Mouse (Mus musculus): ENCODE measurements around the gene E130308A19Rik. TPM values are rescaled to one million over a fixed set of nuclear protein-coding genes. Genes with fewer than 3 reads are reported as not detected.

The E130308A19Rik gene
- polyA plus RNA-seq, 1 experiment from 2014 or later = 2.9 TPM

DNA sequence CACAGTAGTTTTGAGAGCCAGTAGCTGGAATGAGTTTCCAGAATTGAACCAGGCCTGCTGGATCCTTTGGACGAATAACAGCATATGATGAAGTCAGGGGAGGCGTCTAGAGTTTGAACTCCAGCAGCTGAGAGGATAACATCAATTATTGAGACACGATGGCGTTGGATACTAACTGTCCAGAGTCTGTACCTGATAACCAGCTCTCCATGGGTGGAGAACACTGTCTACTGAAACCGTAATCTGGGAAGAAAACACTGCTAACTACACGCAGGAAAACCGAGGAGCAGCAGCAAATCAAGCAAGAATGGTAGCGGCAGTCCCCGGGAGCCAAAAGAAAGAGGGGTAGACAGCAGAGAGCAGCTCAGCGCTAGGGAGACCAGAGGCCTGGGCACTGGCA, 56.9 kb downstream of the E130308A19Rik start:
- Histone ChIP-seq H3K79me2 (ENCODE audit: inconsistent target) (no peaks in the 10 kb centered on the region), H3K36me3 (ENCODE audit: inconsistent target) (no peaks in the 10 kb centered on the region), H3K27ac (no peak overlapping the region), H3K4me3 (ENCODE audit: inconsistent target) (no peak overlapping the region)
- 92% methylated on average over 10 of the region's 10 CpGs for WGBS (ENCODE audit: missing documents)

DNA sequence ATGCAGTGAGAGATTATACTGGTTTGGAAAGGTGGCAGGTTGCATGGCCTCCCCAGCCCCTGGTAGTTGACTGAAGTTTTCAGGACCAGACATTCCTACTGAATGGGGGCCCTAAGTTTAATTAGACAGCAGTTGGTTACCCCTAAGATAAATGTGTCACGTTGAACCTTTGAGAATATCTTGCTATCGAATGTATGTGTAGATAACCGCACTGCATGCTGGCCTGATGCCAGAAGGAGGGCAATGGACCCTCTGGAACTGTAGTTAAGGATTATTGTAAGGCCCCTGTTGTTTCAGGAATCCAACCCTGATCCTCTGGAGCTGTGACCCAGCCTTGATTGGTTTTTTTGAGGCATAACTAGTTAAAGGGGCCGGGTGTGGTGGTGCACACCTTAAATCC, 58.3 kb downstream of the E130308A19Rik start:
- 98% methylated on average over 4 of the region's 4 CpGs for WGBS (ENCODE audit: missing documents)
- Histone ChIP-seq H3K4me3 (ENCODE audit: inconsistent target) (no peak overlapping the region), H3K27ac (no peak overlapping the region), H3K36me3 (ENCODE audit: inconsistent target) (no peaks in the 10 kb centered on the region), H3K79me2 (ENCODE audit: inconsistent target) (no peaks in the 10 kb centered on the region)

DNA sequence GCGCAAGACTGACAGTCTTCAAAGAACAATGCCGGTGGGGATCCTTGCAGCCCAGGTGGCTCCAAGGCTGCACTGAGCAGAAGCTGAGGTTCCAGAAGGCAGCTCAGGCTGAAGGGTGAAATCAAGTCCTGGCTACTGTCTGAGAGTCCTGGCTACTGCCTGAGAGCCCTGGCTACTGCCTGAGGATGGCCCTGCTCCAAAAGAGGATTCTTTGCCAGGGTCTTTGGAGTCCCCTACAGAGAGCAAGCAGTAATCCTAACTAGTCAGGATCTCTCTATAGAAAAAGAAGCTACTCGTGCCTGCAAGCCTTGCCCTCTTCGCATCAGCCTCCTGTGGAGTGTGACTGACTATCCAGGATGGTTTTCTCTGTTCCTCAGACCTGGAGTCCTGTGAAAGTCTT, 60.7 kb downstream of the E130308A19Rik start:
- Histone ChIP-seq H3K36me3 (ENCODE audit: inconsistent target) (no peaks in the 10 kb centered on the region), H3K27ac (no peak overlapping the region), H3K4me3 (ENCODE audit: inconsistent target) (no peak overlapping the region), H3K79me2 (ENCODE audit: inconsistent target) (no peaks in the 10 kb centered on the region)
- 99% methylated on average over 4 of the region's 4 CpGs for WGBS (ENCODE audit: missing documents)

DNA sequence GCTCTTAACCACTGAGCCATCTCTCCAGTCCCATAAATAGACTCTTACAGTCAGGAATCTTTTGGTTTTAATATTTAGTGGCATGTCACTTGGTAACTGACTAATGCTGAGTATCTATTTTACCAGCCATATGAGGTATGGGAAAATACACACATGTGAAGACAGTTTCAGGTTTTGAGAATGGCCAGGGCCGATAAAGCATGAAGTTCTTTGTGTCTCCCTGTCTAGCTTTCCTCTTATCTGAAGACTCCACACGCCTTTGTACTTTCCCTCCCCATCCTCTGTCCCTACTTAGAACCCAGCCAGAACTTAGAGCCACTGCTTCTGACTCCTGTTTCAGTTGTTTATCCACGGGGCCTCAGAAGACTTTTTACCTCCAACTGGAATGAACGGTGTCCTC, 63.0 kb downstream of the E130308A19Rik start:
- Histone ChIP-seq H3K27ac (no peak overlapping the region), H3K79me2 (ENCODE audit: inconsistent target) (no peaks in the 10 kb centered on the region), H3K4me3 (ENCODE audit: inconsistent target) (no peak overlapping the region), H3K36me3 (ENCODE audit: inconsistent target) (no peaks in the 10 kb centered on the region)
- WGBS (ENCODE audit: missing documents) = 91% methylated on average over 4 of the region's 4 CpGs

DNA sequence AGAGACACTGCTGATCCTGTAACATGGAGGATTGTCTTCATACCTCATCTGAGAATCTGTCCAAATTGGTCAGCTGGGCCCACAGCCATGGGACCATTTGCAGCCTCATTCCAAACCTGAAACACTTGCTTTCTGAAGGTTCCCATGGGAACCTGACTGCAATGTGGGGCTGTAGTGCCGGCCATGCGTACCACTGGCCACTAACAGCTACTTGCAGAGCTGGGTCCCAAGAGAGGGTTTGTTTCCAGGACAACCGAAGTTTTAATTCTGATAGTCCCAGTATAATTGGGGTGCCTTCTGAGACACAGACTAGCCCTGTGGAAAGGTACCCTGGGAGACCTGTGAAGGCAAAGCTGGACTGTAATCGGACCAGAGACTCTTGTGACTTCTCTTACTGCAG, 64.1 kb downstream of the E130308A19Rik start:
- WGBS (ENCODE audit: missing documents) = 90% methylated on average over 4 of the region's 4 CpGs
- no peaks in the 10 kb centered on the region for H3K79me2 ChIP-seq (ENCODE audit: inconsistent target)
- no peak overlapping the region for H3K4me3 ChIP-seq (ENCODE audit: inconsistent target)
- H3K36me3 ChIP-seq (ENCODE audit: inconsistent target) = no peaks in the 10 kb centered on the region
- H3K27ac ChIP-seq = no peak overlapping the region

DNA sequence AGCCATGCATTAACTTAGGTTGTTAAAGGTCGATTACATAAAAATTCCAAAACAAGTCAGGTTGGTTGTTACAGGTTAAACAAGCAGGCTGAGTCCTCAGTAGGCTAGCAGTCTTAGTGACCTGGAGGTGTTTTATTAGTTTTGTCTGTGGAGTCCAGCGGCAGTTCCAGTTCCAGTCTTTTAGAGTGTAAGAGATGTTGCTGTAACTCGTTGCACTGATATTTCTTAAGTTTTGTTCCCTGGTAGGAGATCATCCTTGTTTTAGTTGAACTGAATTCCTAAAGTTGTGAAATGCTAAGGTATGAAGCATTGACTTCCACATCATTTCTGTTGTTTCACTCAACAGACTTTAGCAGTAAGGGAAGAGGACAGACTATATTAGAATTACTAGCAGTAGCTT, 70.8 kb downstream of the E130308A19Rik start:
- no peak overlapping the region for H3K4me3 ChIP-seq (ENCODE audit: inconsistent target)
- H3K79me2 ChIP-seq (ENCODE audit: inconsistent target) = no peaks in the 10 kb centered on the region
- no peaks in the 10 kb centered on the region for H3K36me3 ChIP-seq (ENCODE audit: inconsistent target)
- no peak overlapping the region for H3K27ac ChIP-seq
- WGBS (ENCODE audit: missing documents) = 100% methylated on average over 3 of the region's 3 CpGs

DNA sequence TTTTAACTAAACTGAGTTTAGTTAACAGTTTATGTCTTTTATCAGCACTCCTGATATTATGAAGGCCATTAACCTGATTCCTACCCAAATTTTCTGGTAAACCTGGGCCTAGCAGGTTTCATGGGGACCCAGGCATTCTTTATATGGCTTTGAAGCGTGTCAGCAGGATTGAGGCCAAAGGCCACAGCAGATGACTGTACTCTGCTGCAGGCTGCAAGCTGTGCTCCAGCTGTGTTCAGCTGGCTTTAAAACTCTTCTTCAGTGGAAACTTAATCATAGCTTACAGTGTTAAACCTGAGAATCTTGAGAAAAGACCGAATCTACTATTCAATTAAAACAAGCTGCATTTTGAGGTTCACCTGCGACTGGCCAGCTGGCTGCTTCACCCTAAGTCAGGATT, 71.9 kb downstream of the E130308A19Rik start:
- no peak overlapping the region for H3K27ac ChIP-seq
- no peaks in the 10 kb centered on the region for H3K79me2 ChIP-seq (ENCODE audit: inconsistent target)
- no peak overlapping the region for H3K4me3 ChIP-seq (ENCODE audit: inconsistent target)
- WGBS (ENCODE audit: missing documents) = 96% methylated on average over 3 of the region's 3 CpGs
- H3K36me3 ChIP-seq (ENCODE audit: inconsistent target) = no peaks in the 10 kb centered on the region

DNA sequence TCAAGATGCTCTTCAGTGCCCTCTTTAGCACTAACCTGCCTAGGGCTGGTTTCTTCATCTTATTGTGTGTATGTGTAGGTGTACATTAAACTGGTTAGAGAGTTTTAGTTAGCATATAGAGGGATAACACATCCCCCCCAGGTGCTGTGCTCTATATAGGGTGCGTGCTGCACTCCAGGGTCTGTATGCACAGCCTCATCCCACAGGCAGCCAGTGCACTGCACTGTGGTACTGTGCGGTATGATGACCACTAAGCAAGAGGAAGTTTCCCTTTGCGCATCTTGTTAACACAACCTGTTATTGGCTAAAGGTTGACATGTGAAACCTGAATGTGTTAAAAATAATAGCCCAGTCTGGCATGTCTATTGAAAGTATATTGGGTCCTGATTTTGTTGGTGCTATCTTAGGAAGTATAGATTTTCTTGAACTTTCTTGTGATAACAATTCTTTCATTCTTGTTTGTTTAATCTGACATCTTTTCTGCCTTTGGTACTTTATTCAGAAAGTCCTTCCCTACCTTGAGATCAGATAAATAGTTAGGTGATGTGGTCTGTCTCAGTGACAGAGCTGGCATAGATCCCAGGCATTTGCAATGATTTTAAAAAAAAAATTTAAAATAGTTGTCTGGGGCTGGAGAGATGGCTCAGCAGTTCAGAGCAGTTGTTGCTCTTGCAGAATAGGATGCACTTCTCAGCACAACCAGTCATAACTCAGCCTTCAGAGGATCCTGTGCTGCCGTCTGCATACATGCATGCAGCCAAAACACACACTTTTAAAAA, 73.2 kb downstream of the E130308A19Rik start:
- 94% methylated on average over 4 of the region's 4 CpGs for WGBS (ENCODE audit: missing documents)
- Histone ChIP-seq H3K79me2 (ENCODE audit: inconsistent target) (no peaks in the 10 kb centered on the region), H3K4me3 (ENCODE audit: inconsistent target) (no peak overlapping the region), H3K36me3 (ENCODE audit: inconsistent target) (no peaks in the 10 kb centered on the region), H3K27ac (no peak overlapping the region)

DNA sequence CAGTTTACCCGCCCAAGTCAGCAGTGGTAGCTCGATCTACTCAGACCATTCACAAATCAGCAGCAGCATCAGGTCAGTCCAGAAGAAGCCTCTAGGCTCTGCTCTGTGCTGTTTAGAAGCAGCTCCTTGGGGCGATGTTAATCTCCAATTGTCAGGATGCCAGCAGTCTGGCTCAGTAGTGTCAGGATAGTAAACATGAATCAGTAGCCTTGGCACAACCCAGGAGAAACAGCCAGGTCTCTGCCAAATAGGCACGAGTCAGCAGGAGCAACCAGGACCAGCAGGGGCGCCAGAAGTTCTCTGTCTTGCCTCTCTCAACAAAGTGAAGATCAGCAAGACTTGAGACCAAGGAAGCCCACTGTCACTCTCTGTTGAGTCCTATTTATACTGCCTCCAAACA, 83.3 kb downstream of the E130308A19Rik start:
- Histone ChIP-seq H3K36me3 (ENCODE audit: inconsistent target) (no peaks in the 10 kb centered on the region), H3K4me3 (ENCODE audit: inconsistent target) (no peak overlapping the region), H3K79me2 (ENCODE audit: inconsistent target) (no peaks in the 10 kb centered on the region), H3K27ac (no peak overlapping the region)
- 100% methylated on average over 4 of the region's 5 CpGs for WGBS (ENCODE audit: missing documents)

DNA sequence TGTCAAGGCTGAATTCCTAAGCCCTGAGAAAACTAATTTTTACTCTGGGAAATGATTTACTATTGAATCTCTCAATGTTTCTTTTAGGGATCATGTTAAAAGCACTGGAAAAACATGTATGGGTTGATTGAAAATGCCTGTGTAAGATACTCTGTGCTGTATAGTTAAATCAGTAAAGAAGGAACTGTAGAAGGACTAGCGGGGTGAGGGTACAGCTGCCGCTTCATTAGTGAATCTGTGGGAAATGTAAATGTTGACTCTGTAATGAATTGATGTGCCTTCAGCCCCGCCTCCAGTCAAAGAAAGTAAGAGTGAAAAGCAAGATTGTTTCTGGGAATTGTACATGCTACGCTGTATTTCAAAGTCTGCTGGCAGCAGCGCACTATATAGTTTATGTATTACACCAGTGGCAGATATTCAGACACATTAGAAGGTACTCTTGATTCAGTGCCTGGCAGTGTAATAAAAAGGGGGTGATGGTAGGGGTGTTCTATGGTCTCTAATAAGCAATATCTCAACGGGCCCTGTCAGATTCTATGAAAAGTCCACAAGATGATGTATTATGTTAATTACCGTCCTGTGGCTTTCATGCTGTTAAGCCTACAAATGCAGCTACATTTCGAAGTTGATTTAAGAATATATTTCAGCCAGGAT, 84.9 kb downstream of the E130308A19Rik start:
- Histone ChIP-seq H3K27ac (no peak overlapping the region), H3K4me3 (ENCODE audit: inconsistent target) (no peak overlapping the region)
- WGBS (ENCODE audit: missing documents) = 81% methylated on average over 8 of the region's 8 CpGs

DNA sequence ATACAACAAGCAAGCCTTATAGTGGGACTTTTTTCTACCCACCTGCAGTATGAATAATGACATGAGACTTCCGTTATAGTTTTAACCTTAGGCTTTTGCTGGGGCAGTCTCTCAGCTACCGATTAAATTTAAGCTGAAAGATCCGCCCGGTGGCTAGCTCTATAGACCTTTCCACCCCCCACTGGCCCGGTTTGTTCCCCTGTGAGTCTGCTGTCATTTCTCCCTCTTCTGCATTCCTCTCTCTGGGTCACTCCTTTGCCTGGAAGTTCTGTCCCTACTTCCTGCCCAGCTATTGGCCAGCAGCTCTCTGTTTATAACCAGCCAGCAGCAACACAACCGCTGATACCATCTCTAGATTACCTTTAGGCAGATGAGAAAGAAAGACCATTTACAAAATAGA, 86.4 kb downstream of the E130308A19Rik start:
- Histone ChIP-seq H3K27ac (no peak overlapping the region), H3K79me2 (ENCODE audit: inconsistent target) (no peaks in the 10 kb centered on the region), H3K4me3 (ENCODE audit: inconsistent target) (no peak overlapping the region), H3K36me3 (ENCODE audit: inconsistent target) (no peaks in the 10 kb centered on the region)
- 88% methylated on average over 6 of the region's 6 CpGs for WGBS (ENCODE audit: missing documents)

More for the DNA sequence above, 84.9 kb downstream of the E130308A19Rik start:
- Histone ChIP-seq H3K79me2 (ENCODE audit: inconsistent target) (no peaks in the 10 kb centered on the region), H3K36me3 (ENCODE audit: inconsistent target) (no peaks in the 10 kb centered on the region)

DNA sequence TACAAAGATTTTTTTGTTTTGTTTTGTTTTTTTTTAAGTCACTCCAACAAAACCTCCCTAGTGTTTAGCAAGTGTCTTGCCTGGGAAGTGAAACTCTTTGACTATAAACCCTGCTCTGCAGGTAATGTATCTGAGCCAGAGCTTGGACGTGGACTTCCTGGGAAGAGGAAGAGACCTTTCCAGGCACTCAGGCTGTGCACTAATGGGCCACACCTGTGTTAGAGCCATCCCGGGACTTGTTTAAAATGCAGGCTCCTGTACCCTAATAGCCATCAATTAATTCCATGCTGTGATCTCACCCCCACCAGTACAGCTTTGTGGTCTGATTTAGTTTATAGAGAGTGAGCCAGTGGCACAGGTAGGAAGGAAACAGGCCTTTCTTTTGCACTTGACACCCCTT, 86.9 kb downstream of the E130308A19Rik start:
- Histone ChIP-seq H3K79me2 (ENCODE audit: inconsistent target) (no peaks in the 10 kb centered on the region), H3K4me3 (ENCODE audit: inconsistent target) (no peak overlapping the region), H3K27ac (no peak overlapping the region), H3K36me3 (ENCODE audit: inconsistent target) (no peaks in the 10 kb centered on the region)
- 75% methylated on average over 2 of the region's 2 CpGs for WGBS (ENCODE audit: missing documents)

DNA sequence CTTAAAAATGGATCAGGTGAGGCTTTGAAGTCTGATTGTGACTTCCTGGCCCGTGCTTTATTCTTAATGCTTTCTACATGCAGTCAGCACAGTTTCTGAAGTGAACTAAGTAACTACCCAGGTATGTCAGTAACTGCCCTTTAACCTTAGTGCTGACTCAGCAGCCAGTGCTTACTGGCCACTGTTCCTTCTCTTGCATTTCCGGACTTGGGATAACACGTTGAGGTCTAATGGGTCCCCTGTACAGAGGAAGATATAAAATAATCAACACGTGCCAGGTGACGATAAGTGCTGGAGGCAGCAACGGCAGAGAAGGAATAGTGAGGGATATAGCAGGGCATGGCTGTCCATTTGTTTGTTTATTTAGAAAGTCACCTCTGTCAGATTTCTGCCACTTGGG, 88.5 kb downstream of the E130308A19Rik start:
- Histone ChIP-seq H3K4me3 (ENCODE audit: inconsistent target) (no peak overlapping the region), H3K36me3 (ENCODE audit: inconsistent target) (no peaks in the 10 kb centered on the region), H3K79me2 (ENCODE audit: inconsistent target) (no peaks in the 10 kb centered on the region), H3K27ac (no peak overlapping the region)
- WGBS (ENCODE audit: missing documents) = 95% methylated on average over 6 of the region's 6 CpGs

DNA sequence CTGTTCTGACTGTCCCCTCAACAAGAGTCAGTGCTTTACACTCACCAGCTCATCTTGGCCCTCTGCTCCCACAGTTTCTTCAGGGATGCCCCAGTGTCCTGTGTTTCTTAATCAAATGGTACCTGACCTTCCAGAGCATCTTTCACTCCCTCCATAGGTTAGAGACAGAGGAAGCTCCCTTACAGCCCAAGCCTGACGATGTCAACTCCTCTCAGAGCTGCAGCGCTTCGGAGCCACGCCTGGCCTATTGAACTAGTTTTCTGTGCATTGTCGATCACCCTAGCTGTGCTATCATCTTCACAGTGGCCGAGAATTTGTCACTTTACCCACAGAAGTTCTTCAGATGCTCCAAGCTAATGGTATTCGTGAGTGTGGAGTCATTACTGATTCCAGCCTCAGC, 88.9 kb downstream of the E130308A19Rik start:
- Histone ChIP-seq H3K36me3 (ENCODE audit: inconsistent target) (no peaks in the 10 kb centered on the region), H3K27ac (no peak overlapping the region), H3K4me3 (ENCODE audit: inconsistent target) (no peak overlapping the region), H3K79me2 (ENCODE audit: inconsistent target) (no peaks in the 10 kb centered on the region)
- 97% methylated on average over 7 of the region's 7 CpGs for WGBS (ENCODE audit: missing documents)

DNA sequence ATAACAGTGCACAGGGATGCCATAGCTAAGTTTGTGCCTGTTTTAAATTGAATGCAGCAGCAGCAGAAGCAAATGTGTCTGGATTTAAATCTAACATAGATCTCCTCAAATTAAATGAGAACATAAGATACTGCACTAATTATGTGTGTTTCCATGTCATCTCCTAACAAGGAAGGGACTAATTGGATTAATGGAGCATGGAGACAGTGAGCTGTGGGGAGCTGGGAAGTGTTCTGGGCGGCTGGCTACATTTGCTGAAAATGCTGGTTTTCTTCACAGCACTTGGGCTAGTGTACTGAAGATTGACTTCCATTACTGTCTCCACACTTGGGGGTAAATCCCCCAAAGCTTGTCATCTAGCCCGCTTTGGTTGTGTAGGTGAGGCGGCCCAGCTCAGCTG, 89.5 kb downstream of the E130308A19Rik start:
- no peaks in the 10 kb centered on the region for H3K79me2 ChIP-seq (ENCODE audit: inconsistent target)
- no peak overlapping the region for H3K4me3 ChIP-seq (ENCODE audit: inconsistent target)
- no peak overlapping the region for H3K27ac ChIP-seq
- WGBS (ENCODE audit: missing documents) = 98% methylated on average over 3 of the region's 3 CpGs
- H3K36me3 ChIP-seq (ENCODE audit: inconsistent target) = no peaks in the 10 kb centered on the region
